Mouse (Mus musculus): ENCODE measurements around the gene Gjc1.

The Gjc1 gene

GRCm38 (mm10) chr11:102771916-102772714 is 47.4 kb downstream of the Gjc1 start:
- no peak for DNase-seq (ENCODE audit: low read depth)

- DNase-seq (ENCODE audit: low read depth) = no peak
Measured at GRCm38 (mm10) chr11:102770662-102771435, 48.7 kb downstream of the Gjc1 start.

GRCm38 (mm10) chr11:102769993-102770661 is 49.4 kb downstream of the Gjc1 start:
- no peak for DNase-seq (ENCODE audit: low read depth)

GRCm38 (mm10) chr11:102769141-102769540 is 50.4 kb downstream of the Gjc1 start:
- DNase-seq (ENCODE audit: low read depth) = no peak

DNA sequence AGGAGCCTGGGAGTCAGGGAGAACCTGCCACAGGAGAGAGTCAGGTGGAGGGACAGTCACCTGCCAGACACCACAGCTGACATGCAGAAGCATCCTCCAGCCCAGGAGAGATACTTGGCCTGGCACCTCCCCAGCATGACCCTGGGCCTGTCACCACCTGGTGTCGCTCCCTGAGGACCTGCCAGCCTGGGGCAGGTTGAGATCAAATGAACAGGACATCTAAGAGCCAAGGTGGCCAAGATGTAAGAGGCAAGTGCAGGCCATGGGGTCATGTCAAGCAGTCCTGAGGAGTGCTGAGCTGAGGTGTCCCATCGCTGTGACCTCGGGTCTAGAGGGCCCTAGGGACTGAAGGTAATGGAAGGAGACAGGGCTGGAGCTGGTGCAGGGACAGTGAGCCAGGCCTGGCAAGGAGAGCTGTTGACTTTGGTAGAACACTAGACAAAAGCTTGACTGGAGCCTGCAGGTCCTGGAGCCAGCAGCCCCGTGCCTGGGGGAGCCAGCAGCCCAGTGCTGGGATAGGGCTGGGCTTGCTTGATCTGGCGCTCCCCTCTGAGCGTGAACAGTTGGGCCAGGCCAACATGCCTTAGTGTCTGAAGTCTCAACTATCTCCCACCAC is 52.3 kb downstream of the Gjc1 start:
- DNase-seq (ENCODE audit: low read depth) = no peak

- no peak for DNase-seq (ENCODE audit: low read depth)
Measured at GRCm38 (mm10) chr11:102765416-102765815, 54.1 kb downstream of the Gjc1 start.

DNA sequence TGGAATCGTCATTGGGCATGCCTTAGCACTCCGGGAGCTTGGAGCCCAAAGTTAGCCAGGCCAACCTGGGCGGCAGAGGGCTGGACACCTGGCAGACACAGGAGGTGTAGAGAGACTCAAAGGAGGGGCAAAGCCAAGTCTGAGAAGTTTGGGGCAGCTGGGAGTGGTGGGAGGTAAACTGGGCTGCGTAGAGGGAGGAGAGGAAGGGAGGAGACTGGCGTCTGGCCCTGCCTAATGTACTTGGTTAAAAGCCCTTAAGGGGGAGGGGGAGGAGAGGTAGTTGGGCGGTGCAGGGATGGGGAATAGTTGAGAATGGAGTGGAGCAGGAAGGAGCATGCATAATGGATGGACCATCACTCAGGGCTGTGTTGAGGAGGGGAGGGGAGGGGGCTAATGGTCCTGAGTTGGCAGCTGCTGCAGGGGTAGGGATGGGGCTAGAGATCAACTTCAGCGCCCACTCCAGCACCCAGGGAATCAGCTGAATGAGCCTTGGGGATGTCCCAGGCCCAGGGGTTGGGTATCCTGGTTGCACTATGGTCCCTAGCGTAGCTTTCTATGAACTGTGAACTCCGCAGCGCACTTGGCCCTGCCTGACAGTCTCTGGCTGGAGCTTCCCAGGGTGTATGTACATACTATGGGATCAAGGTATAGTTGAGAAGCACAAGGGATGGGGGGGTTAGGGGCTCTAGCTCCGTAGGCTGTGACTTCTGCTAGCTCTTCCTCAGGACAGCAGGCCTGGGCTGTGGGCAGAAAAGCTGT is 56.3 kb downstream of the Gjc1 start:
- no peak for DNase-seq (ENCODE audit: low read depth)

- no peak for DNase-seq (ENCODE audit: low read depth)
Measured at GRCm38 (mm10) chr11:102762248-102762647, 57.3 kb downstream of the Gjc1 start.

DNA sequence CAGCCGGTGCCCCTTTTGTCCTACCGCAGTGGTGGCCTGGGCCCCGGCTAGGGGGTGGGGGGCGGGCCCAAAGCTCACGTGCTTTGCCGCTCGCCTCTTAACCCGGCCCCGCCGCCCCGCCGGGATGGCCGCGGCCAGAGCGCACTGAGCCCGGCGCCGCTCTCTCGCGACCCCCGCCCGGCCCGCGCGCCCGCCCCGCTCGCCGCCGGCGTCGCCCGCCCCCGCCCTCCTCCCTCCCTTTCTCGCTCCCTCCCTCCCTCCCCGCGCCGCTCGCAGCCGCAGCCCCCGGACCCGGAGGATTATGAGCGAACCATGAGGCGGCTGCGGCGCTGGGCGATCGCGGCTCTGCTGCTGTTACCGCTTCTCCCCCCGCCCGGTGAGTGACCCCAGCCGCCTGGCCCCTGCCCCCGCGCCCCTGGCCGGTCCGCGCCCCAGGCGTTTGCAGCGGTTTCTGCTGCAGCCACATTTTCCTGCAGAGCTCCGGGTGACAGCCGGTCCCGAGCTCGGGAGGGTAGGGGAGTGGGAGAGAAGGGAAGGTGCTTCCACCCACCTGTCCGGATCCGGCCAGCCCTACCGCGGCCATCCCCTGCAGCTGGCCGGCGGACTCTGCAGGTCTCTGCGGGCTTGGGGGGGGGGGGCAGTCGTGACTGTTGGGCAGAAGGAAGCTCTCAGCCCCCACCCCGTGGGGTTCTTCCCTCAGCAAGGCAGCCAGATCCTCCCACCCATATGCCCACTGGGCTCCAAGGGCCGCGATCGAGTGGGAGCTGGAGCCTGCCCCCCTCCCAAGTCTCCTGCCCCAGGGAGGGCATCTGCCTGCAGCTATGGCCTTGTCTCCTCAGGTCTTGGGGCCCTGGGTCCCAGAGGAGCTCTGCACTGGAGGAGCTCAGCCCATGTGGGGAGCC is 57.9 kb downstream of the Gjc1 start, which contains the start of gene Adam11:
Gene Adam11 (plus strand): TSS at position 131 of the 902 bp plus-strand sequence.
- DNase-seq (ENCODE audit: low read depth) = no peak

- no peak for DNase-seq (ENCODE audit: low read depth)
Measured at GRCm38 (mm10) chr11:102760805-102761308, 58.6 kb downstream of the Gjc1 start.

- DNase-seq (ENCODE audit: low read depth) = no peak
Measured at GRCm38 (mm10) chr11:102758977-102759376, 60.5 kb downstream of the Gjc1 start.

DNA sequence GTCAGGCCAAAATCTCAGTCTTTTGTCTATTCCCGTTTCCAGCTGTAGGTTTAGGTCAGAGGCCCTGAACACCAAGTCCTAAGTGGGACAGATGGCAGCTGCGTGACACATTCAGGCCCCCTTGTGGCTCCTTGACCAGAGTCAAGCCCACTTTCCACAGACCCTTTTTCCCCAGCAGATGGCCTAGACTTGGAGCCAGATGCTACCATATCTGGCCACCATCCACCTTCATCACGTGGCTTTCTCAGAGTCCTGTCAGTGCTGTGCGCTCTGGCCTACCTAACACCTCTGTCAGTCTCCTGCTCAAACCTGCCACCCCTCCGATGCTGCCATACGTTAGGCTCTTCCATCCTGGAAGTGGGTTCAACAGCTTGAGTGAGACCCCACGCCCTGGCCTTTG is 64.1 kb downstream of the Gjc1 start:
- DNase-seq (ENCODE audit: low read depth) = no peak

- no peak for DNase-seq (ENCODE audit: low read depth)
Measured at GRCm38 (mm10) chr11:102754416-102754815, 65.1 kb downstream of the Gjc1 start.

DNA sequence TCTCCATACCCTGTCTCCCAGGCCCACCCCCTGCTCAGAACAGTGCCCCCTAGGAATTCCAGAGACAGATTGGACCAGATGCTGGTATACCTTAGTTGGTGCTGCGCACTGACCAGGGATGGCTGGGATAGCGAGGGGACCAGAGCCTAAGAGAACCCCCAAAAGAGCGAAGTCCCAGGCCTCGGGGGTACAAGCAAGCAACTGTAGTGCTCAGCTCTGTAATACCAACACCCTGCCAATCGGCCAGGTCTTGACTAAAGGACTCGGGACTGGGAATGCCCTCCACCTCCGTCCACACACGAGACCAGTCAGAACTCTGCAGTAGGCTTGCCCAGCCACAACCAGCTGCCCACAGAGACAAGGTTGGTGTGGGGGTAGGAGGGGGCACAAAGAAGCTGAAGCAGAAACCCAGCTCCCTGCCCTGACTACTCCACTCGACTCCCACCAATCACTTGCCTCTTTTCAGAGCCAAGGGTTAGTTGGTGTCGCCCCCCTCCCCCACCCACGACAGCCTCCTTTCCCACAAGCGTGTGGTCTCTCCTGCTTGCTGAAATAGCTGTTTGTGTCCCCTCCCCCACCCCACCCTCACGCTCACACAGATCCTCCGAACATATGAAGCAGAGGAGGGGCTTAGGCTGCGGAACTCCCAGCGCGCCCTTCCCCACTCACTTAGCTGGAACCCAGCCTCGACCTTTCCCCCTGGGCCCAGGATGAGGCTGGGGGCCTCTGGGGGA is 65.7 kb downstream of the Gjc1 start:
- DNase-seq (ENCODE audit: low read depth) = no peak

- DNase-seq (ENCODE audit: low read depth) = no peak
Measured at GRCm38 (mm10) chr11:102752896-102753590, 66.5 kb downstream of the Gjc1 start.

DNA sequence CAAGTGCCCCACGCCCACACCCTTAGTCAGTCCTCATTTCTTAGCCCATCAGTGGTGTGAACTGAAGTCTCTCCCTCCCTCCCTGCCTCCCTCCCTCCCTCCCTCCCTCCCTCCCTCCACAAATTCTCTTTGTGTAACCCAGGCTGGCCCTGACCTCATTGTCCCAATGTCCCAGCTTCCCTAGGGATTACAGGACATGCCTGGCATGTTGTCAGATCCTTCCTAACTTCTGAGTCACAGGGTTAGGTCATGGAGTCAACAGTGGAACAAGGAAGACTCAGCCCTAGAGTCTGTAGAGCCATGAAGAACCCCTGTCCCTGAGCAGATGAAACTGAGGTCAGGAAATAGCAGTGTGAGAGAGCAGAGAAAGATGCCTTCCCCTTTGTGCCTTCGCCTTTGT is 69.8 kb downstream of the Gjc1 start:
- DNase-seq (ENCODE audit: low read depth) = no peak

Measured in c-Kit-positive CD71-positive TER-119-negative erythroid progenitor cells, embryonic 14.5 days (primary cell).